Mouse (Mus musculus) layer of hippocampus, postnatal 10 days (tissue): ENCODE results near the gene Jdp2. TPM values are rescaled to one million over a fixed set of nuclear protein-coding genes. Genes with fewer than 3 reads are reported as not detected.
A peak's percentile ranks its signal among the peaks of the same experiment; 100 is the strongest.

Source experiments
- DNase-seq, 2 experiments: peaks; one replicate each; pipeline ENCODE4 v3.0.0; 2021; ENCODE audit warnings: low spot score in 2 of 2
- total RNA-seq, 2 experiments: library from RNA; stranded (reverse); gene quantifications; 2 replicates each; pipeline ENCODE4 v1.2.3; 2021

The Jdp2 gene
- total RNA-seq, 2 experiments from 2014 or later = 21.4 to 22.8 TPM

DNA sequence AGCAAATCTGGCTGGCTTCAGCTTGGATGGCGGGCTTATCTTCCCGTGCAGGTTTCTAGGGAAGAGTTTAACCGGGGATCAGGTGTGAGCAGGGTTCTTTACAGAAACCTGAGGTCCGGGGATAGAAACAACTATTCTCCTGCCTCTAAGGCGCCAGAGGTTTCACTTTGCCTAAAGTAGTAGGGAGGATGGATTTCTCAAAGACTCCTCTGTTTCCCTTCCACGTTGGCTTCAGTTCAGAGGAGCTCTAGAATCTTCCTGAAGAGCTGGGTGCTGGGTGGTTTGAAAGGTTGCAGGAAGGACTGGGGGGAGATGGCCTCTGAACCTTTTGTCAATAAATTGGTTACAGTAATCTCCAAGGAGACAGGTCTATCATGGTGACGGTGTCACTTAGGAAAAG is 1.8 kb downstream of the Jdp2 start:
- no peak for DNase-seq

DNA sequence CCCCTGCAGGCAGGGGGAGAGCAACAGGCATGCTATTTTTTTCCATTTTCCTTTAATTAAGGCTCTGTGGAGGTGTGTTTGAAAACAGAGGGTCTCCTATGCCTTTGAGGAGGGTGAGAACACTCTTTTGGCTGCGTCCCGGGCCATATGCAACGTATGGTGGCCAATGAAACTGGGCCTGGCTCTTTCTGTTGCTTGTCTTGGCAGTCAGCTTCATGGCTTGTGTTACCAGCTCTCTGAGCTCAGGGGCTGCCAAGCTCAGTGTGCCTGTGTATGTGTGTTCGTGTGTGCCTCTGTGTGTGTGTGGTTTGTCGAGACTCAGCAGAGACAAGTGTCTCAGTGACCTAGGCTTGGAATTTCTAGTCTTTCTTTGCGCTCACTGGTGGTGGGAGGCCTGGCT is 2.7 kb downstream of the Jdp2 start:
- DNase-seq = no peak

DNA sequence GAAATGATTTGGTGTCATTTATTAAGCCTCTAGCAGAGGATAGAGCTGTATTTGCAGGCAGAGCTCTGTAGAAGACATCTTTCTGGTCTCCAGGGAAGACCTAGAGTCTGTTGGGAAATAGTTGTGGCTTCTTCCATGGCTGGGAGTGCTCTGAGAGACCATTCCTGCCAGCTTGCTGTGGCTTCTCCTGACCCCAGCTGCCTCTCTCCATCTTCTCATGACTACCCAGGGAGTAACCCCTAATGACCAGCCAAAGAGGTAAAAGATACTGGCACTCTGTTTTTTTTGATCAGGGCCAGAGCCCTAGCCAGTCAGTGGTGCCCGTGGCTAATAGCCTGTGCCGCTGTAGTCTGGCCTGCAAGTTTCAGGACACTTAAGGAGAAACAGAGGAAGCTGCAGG is 3.3 kb downstream of the Jdp2 start:
- DNase-seq = no peak

DNA sequence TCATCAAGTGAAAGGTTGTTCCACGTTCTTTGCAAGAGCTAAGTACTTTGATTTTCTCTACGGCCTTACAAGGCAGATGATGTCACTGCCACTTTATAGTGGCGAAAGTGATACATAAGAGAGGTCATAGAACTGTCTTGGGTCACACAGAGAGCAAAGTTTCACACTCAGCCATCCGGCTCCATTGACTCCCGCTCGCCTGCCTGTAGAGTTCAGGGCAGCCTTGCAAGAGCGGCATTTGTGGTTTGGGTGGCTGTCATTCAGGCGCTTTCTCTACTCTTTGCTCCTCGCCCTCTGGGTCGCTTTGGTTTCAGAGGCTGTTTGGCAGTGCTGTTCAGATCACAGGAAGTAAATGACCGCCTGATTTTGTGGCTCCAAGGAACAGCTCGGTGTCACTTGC is 4.0 kb downstream of the Jdp2 start:
- no peak for DNase-seq

DNA sequence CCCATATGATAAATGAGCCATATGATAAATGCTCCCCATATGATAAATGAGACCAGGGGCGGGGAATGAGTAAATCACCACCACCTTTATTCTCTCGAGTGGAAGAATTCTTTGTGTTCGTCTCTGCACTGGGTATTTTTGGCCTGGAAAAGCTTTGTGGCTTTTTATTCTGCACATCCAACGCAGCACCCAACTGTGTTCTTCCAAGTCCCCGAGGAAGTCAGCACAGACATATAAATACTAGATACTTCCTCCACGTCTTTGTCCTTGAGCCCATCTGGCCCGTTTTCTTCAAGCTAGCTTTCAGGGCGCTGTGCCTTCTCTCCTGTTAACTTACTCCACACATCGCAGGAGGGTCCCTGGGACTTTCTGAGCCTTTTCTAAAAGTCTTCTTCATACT is 4.9 kb downstream of the Jdp2 start:
- no peak for DNase-seq

DNA sequence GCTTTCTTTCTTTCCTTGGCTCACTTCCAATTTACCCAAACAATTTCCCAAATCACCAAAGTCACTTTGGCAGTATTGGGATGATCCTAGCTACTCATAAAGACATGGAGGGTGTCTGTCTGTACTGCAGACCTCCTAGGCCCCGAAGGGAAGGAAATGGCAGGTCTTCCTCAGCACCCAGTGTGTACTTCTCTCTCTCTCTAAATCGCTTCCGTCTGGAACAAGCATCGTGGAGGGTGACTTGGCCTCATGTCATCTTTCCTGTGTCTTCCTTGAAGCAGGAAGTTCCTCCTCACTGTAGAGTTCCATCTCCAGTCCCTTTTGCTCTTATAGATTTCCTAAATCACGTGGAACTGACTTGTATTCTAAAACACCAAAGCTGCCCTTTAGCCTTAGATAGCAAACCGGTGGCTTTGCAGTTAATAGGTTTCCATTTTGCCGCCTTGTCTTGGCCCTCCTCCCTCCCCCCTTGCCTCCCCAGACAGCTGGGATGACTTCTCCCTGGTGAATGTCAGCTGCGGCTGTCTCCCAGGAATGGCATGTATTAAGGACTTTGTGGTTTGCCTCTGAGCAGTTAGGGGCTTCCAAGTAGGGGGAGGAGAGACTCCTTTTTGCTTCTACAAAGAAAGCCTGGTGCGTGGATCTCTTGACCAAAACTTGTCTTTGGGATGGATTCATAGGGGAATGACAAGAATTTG is 5.6 kb downstream of the Jdp2 start:
- no peak for DNase-seq

DNA sequence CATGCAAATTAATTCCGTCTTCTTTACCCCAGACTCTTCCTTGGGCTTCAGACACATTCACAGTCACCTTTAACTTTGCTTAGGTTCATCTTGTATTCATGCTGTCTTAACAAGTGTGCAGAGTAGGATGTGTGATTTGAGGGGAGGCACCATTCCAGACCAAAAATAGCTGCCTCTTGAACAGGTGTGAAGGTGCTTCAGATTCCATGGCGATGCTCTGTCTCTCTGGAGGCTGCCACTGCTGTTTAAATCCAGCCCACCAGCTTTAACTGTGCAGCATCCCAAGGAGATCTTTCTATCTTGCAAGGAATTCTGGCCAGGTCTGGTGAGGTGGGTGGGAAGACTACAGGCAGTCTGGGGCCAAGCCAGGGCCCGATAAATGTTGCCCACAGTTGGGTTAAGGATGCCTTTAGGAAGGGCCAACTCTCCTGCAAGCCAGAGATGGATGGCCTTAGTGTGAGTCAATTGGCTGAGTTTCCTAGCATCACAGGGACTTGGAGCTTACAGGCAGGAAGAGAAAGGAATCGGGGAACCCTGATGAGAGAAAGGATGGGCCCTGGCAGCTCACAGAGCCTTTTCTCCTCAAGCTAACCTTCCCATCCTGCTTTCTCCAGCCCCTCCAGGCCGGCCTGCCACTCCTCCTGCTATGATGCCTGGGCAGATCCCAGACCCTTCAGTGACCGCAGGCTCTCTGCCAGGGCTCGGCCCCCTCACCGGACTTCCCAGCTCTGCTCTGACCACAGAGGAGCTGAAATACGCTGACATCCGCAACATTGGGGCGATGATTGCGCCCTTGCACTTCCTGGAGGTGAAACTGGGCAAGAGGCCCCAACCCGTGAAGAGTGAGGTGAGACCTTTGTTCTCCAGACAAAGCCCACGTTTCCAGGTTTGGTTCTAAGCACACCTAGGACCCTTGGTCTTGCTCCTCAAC is 9.0 kb downstream of the Jdp2 start:
- no peak for DNase-seq

DNA sequence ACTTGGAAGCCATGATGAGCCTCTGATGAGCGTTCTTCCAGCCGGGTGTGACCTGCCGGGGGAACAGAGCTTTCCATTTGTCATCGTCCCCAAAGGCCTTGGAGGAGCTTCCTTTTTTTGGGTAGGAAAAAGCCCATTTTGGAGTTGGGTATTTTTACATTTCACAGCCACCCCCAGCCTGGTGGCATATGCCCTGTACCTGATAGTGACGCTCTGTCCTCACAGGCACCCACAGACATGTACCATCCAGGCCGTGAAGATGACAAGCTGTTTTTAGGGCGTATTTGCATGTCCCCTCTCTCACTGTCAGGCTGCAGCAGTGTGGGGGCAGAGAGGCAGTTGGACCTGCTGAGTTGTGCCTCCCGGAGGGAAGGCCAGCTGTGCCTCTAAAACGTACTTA is 11.3 kb downstream of the Jdp2 start:
- DNase-seq = no peak

DNA sequence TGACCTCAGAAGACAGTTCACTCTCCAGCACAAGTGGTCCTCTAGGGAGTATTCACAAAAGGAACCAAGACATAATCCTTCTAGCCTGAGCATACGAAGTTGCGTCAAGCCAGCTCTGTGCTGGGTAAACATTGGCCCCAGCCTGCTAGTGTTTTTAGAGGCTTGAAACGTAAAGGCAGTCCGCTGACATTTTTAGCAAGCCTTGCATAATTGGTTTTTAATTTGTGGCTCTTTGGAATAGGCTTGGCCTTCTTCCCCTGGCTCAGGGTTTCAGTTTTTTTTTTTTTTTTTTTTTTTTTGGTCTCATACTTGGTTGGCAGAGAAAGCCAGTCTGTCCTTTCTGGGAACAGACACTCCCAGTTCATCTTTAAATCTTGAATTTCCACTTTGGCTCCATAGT is 15.3 kb downstream of the Jdp2 start:
- no peak for DNase-seq

DNA sequence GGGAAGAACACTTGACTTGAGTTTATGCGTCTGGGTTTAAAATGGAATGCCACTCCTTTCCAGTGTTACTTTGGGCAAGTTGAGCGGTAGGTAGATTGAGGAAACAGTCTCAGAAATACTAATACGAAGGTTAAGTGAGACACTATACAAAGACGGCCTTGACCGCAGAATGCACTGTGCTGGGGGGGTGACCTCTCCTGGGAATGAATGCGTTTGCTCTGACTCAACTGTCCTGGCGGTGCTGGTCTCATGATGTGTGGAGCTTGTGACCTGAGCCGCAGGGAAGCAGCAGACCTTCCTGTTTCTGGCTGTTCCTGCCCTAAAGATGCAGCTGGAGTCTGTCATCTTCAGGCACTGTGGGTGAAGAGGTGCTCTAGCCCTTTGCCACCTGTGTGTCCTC is 16.7 kb downstream of the Jdp2 start:
- no peak for DNase-seq

DNA sequence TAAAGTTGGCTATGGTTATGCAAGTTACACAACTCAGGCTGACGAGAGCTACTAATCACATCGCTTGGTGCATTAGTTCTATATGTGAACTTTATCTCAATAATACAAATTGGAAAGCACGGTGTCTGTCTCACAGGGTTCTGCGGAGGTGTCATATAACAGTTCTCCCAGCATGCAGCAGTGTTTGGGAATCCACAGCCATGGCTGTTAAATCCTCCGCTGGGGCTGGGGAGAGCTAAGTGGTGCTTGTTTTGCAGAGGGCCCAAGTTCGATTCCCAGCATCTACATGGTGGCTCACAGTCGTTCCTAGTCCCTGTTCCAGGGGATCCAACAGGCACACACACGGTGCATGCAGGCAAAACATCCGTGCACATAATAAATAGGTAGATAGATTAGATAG is 19.1 kb downstream of the Jdp2 start:
- no peak for DNase-seq

DNA sequence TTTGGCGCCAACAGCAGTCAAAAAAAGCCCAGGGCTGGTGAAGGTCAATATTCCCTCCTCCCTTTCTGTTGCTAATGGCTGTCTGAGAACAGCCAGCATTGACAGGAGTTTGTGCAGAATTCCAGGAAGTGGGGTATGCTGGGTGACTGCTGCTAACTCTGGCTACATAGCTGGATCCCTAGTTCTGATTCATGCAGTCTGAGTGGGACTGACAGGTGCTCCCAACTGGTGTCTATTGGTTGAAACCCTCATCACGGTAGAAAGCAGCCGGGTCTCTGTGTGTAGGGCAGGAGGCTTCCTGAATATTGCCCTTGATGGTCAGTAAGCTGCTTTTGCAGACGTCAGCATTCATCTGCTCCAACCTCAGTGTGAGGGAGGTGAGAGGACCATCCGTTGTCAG is 19.6 kb downstream of the Jdp2 start:
- DNase-seq = no peak

DNA sequence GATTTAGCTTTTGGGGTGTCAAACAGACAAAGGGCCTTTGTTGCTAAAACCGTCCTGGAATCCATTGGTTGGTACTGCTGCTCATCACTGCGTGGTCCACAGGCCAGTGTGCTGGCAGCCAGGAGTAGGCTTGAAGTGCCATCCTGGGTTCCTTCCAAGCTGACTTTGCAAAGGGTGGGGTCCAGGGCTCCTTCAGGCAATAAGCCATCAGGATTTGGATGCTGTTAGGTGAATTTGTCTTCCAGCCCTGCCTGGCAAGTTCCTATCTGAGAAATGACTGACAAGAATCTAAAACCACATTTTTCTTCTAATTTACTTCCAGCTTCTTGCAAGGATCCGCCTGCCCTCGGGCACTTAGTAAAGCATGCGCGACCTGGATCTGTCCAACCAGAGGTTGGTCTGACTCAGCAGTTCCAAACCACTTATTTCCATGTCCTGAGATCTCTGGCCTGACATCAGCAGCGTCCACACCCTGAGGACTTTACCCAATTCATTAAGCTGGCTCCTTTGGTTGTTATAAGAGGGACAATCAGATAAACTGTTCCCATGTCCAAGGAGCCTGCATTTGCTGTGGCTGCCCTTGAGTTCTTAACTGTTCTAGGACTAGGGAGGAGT is 20.6 kb downstream of the Jdp2 start:
- no peak for DNase-seq

DNA sequence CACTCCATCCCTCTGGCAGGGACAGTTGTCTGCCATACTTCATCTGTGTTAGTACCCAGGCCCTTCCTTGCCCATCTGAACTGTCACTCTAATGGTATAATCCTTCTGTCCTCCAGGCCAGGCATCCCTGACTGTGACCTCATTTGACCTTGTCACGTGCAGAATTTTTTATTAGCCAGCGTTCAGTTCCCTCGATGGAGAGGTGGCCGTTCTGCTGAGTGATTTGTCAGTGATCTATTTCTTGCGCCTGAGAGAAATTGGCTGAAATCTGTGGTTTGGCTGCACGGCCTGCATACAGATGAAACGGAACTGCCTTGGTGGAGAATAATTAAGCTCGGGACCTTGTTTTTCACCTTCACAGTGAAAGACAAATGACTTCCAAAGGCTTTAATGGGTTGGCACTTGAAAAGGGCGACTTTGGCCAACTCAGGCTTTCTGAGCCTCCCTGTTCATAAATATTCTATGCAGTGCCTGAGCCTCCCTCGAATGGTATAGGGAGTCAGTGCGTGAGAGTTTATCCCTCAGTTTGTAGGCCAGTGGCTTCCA is 21.1 kb downstream of the Jdp2 start:
- DNase-seq = peak in 1 of 2 experiments; percentile 54

DNA sequence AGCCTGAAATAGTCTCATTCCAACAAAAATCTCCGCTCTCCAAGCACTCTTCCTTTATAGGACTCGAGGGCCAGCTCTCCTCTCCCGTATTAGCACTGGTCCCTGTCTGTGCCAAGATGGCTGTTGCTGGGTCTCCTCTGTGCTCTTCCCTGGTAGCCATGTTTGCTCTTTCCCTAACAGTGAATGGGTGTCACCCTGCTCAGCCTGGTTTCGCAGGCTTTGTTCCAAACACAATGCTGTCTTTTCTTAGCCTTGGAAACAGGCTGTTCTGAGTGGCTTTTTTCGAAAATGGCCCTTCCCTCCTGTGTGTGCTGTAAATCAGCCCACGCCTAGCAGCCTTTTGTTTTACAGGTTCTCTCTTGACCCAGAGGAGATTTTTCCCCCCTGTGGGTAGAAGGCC is 22.2 kb downstream of the Jdp2 start:
- no peak for DNase-seq

DNA sequence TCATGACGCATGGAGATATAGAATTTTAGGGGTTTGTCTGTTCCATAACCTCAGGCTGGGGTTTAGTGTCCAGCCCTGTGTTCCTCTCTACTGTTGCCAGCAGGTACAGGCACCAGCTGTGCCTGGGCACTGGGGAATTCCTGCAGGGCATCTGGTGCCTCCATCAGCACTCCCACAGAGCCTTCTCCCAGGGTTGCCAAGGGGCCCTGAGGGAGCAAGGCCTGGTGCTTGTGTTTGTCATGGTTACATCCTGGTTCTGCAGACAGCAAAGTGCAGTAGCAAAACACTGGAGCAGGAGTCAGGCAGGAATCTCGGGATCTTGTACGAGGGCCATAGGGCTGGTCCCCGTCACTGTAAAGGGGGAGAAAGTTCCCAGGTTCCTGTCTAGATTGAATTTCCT is 22.8 kb downstream of the Jdp2 start:
- DNase-seq = no peak

DNA sequence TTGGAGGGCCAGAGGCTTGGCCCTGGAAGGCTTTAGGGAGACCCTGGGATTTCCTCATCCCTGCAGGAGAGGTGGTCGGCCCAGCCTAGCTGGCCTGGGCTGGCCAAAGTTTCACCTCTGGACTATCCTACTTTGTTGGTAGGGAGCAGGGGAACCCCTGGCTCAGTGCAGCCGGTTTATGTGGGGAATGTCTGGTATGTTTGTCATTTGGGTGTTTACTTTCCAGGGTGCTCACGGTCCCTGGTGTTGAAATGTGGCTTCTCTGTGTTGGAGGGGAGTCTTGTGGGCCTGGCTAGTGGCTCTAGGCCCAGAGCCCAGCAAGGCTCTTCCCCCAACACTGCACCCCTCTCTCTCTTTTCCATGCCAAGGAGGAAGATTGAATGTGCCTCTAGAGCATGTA is 24.9 kb downstream of the Jdp2 start:
- no peak for DNase-seq

DNA sequence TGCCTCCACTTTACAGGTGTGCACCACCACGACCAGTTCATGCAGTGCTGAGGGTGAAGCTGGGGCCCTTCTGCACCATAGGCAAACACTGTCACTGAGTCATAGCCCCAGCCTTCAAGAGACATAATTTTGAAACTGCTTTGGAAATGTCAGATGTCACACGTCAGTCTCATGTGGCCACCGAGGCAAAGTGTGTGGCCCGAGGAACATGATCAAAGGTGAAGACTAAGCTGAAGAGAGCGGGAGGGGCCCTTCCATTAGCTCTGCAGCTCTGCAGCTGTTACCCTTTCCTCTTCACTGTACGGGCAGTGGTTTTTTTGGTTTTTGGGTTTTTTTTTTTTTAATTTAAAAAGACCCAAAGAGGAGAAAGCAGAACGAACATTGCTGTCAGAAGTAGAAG is 25.8 kb downstream of the Jdp2 start:
- DNase-seq = no peak

DNA sequence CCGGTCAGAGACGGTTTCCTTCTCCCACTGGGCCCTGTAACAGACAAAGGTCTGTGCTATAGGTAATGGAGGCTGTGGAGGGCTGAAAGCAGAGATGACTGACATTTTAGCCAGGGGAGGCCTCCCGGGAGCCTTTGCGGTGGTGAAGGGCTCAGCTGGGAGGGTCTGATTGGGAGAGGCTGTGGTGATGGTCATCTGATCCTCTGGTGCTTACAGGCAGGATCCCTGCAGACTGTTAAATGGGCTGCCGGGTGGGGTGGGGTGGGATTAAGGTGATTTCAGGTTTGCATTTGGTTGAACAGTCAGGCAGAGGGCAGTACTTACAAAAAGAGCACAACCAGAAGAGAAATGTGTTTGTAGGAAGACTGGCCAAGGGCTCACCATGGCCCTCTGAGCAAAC is 27.0 kb downstream of the Jdp2 start:
- DNase-seq = no peak

DNA sequence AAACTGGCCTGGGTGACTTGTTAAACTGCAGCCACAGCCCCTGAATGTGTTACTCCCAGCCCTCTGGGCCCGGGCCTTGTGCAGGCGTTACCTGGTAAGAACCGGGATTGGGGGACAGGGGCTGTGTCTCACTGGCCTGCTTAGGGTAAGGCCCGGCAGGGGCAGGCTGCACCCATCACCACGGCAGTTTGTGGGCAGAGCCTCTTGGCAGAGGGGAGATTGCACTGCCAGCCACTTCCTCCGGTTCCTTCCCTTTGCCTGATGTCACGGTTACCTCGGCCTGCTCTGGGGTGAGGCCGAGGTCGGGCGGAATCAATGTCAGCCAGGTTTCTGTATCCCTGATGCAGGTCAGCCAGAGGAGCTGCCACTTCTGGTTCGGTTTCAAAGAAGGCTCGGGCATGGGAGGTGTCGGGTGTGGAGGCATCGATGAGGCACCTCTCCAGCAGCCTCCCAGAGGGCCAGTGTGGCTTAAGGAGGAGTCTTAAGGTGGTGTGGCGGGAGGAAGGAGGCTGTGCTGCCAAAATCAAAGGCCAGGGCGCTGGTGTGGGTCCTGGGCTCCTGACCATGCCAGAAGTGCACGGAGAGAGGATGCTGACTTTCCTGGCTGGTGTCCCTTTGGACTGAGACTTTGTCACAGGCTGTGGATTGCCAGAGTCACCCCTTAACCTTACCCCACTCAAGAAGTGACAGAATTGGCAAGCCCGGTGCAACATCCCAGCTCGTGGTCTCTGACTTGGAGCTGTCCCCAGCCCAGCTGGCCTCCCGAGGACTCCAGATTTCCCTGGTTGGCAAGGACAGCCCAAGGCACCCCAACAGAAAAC is 31.0 kb downstream of the Jdp2 start:
- peak in 1 of 2 experiments; percentile 30 for DNase-seq

DNA sequence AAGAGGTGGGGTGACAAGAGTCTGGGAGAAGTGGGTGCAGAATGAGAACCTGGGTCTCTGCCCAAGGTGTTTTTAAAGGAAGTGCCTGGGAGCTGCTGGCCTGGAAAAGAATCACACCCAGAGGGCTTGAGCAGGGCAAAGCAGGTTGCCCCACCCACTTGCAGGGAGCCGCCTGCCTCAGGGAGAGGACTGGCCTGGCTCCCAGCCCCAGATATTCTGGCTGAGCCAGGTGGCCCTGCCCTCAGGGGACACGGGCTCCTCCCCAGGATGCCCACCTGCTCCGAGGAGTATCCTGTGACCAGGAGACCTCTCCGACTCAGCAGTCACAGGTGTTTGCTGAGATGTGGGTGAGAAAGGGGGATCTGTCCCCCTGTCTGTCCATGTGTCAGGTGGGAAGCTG is 32.4 kb downstream of the Jdp2 start:
- DNase-seq = no peak
